Mouse (Mus musculus) bone marrow macrophage, adult 2 months (primary cell): ENCODE data around the gene Slc6a12. TPM values are rescaled to one million over a fixed set of nuclear protein-coding genes. Genes with fewer than 3 reads are reported as not detected.

ENCODE experiments used
- H3K27ac ChIP-seq: 2 replicates; pipeline ENCODE4 v1.5.1; 2012; ENCODE audit warnings: low read depth, low read length; ENCODE audit not compliant: insufficient read depth
- H3K4me1 ChIP-seq: 2 replicates; pipeline ENCODE4 v1.6.1; 2012; ENCODE audit warnings: low read length; ENCODE audit not compliant: control insufficient read depth, insufficient read depth
- H3K4me3 ChIP-seq: 2 replicates; pipeline ENCODE4 v1.5.1; 2012; ENCODE audit warnings: mild to moderate bottlenecking, low read length, moderate library complexity; ENCODE audit not compliant: insufficient read depth
- CTCF ChIP-seq: IDR thresholded peaks from 2 replicates; pipeline ENCODE4 v1.5.1; 2012; ENCODE audit warnings: low read depth, mild to moderate bottlenecking, low read length, moderate library complexity
- POLR2A ChIP-seq: IDR thresholded peaks from 2 replicates; pipeline ENCODE4 v1.6.1; 2012; ENCODE audit warnings: mild to moderate bottlenecking, low read depth, low read length, borderline replicate concordance
- polyA plus RNA-seq: library from polyadenylated mRNA; stranded (reverse); fragments of >200 nt; gene quantifications from 2 replicates; pipeline ENCODE4 v1.2.4, GENCODE M21; 2012; ENCODE audit not compliant: missing spikeins, insufficient read depth, insufficient read length

Gene Slc6a12
- polyA plus RNA-seq, 1 experiment: 25.7 TPM

DNA sequence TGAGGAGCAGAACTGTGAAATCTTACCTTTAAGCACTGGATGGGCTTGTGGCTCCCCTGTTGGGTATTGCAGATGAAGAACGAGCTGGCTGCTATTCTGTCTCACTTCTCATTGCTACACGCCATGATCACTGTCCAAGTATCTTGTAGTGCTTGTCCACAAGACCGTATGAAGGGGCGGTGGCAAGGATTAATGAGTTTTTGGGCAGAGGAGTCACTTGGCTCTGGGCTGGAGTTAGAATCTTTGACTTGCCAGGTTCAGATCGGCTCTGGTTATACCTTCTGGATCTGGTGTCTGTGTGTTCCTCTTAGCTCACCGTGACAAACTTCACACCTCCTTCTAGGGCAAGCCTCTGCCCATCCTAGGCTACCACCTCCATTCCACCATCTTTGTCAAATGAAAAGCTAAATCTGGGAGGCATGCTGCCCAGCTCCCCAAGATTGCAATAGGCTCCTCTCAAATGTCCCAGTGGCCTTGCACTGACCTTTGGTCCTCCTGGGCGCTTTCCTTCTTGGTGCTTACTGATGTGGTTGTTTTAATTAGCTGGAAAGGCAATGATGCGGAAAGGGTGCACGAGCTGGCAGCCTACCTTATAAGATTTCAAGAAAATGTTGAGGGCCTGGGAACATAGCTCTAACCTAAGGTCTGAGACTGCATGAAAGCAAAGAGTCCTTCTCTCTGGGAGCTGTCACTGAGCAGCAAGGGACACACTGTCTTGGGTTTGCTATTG is 20.3 kb upstream of the Slc6a12 start:
- Histone ChIP-seq H3K4me1 (no peaks in the 10 kb centered on the region), H3K4me3 (no peak overlapping the region), H3K27ac (no peak overlapping the region)
- TF ChIP-seq POLR2A (no peak), CTCF (no peak)

DNA sequence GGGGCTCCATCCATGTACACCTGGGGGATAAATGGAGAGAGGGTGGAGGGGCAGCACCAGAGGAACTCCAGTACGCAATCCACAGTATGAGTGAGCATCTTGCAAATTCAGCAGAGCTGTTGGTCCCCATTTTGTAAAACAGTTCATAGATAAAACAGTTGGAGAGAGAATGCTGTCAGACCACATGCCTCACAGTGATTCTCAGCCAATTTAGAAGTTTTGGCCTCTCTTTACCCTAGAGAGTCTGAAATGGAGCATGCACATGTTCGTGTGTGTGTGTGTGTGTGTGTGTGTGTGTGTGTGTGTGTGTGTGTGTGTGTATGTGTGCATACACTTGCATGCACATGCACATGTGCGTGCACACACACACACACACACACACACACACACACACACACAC is 17.6 kb upstream of the Slc6a12 start:
- no peak overlapping the region for H3K27ac ChIP-seq
- H3K4me3 ChIP-seq: no peak overlapping the region
- TF ChIP-seq POLR2A (no peak), CTCF (no peak)
- H3K4me1 ChIP-seq: no peaks in the 10 kb centered on the region

DNA sequence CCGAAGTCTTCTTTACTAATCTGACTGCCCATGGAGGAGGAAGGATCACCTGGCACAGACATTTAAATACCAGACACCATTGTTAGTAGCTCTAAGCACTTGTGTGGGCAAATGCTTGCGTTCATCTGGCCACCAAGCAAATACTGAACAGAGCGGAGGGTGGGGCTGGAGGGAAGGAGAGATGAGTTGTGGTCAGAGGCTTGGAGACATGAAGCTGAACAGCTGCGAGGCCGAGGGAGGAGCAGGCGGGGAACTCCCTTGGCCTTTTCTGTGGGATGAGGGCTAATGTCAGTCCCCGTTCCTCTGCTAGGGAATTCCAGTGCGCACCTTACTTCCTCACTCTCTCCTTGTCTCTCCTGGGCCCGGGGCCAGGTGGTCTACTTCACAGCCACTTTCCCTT is 17.1 kb upstream of the Slc6a12 start:
- H3K4me1 ChIP-seq: no peaks in the 10 kb centered on the region
- no peak overlapping the region for H3K27ac ChIP-seq
- no peak overlapping the region for H3K4me3 ChIP-seq
- no peak for TF ChIP-seq POLR2A
- TF ChIP-seq CTCF: no peak

DNA sequence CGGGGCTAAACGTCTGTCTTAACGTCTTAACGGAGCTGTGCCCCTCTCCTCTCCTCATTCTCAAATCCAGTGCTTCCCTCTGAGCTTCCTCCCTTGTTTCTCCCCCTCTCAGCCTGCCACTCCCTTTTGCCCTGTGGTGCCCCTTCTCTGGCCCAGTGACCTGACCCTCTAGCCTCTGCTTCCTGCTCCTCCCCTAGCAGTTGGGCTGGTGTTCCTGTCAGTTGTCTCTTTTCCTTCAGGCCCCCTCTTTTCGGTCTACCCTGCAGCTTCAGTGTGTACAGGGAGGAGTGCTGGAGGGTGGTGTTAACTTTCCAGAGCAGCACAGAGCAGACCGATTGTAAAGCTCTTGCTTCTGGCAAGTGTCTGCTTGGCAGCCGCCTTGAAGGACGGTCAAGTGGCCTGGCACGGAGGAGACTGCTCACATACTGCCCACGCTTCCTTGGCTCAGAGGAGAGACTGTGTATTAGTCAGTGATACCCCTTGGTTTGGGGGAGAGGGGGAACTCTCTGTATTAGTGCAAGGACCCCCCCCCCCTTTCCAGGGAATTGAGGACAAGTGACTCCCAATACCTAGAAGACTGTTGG is 16.3 kb upstream of the Slc6a12 start:
- Histone ChIP-seq H3K4me1 (no peaks in the 10 kb centered on the region), H3K27ac (no peak overlapping the region), H3K4me3 (no peak overlapping the region)
- no peak for TF ChIP-seq CTCF
- TF ChIP-seq POLR2A: no peak

DNA sequence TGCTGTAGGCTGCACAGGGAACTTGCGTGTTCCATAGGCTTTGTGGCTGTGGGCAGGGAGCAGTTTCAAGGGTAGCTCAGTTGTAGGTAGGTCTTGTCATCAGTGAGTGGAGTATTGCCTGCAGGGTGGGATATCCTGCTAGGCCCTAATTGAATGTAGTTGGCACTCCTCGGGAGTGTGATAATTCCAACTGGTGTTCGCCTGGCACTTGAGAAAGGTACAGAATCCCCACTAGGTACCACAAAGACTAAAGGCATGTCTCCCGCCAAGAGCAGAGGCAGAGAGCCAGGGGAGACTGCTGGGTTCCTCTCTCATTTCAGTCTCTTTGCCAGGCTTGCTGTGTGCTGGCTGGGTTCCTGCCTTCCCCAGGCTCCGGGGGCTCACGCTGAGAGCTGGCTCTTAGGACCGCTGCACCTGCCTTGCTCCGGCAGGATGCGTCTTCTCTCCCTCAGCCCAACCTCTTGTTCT is 14.4 kb upstream of the Slc6a12 start:
- no peak overlapping the region for H3K4me3 ChIP-seq
- TF ChIP-seq POLR2A: no peak
- no peak for TF ChIP-seq CTCF
- H3K27ac ChIP-seq: no peak overlapping the region
- H3K4me1 ChIP-seq: no peaks in the 10 kb centered on the region

DNA sequence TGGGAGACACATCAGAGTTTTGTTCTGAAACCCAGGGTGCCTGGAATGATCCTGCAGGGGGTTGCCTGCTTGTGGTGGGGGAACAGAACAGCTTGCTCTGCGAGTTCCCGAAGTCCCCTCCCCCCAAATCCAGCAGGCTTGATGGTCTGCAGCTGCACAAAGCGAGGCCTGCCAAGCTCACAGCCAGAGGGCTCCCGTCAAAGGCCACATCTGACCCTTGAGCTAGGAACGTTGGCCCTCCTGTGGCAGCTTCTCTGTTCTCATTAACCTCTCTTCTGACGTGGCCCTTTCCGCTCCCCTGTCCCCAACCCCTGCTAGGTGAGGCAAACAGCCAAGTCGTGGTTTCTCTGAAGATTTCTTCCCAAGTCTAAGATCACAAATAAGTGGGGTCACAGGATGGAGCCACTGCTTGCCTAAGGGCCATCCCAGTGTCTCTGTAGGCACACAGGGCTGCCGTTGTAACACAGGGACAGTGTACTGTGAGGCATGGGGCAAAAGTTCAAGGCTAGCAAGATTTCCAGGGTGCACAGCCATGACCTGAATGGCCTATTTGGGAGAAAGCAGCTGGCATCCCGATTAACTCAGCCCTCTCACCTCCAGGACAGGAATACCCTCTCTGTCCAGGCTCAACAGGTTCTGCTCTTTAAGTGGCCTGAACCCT is 12.9 kb upstream of the Slc6a12 start:
- TF ChIP-seq CTCF (no peak), POLR2A (no peak)
- no peak overlapping the region for H3K4me3 ChIP-seq
- no peaks in the 10 kb centered on the region for H3K4me1 ChIP-seq
- no peak overlapping the region for H3K27ac ChIP-seq

DNA sequence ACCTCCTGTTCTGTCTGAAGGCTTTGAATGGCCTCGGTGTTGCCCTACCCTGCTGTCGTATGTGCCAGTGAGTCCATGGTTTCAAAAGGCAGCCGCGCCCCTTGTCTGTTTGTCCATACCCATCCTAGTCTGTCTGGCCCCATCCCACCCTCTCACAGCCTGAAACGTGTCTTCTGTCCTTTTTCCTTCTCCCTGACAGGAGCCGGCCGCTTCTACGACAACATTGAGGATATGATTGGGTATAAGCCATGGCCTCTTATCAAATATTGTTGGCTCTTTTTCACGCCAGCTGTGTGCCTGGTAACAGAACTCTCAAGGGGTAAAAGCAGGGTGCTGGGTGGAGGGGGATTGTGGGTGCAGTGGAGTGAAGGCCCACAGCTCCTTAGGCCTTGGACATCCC is 7.0 kb upstream of the Slc6a12 start:
- Histone ChIP-seq H3K27ac (no peak overlapping the region), H3K4me3 (no peak overlapping the region), H3K4me1 (peaks cover 34% of the 10 kb centered on the region)
- TF ChIP-seq CTCF (no peak), POLR2A (no peak)

DNA sequence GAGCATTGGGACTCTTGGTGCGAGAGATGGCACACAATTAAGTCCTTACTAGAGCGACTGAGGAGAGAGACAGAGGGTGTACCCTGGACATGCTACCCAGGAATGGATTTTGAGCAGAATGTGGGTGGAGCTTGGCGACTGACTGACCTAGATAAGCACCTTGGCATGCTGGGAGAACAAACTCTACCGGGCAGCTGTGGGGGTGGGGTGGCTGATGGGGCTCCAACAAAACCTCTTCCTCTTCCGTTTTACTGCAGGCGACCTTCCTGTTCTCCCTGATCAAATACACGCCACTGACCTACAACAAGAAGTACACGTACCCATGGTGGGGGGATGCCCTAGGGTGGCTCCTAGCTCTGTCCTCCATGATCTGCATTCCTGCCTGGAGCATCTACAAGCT is 6.3 kb upstream of the Slc6a12 start:
- no peak overlapping the region for H3K27ac ChIP-seq
- TF ChIP-seq CTCF: no peak
- no peak for TF ChIP-seq POLR2A
- H3K4me3 ChIP-seq: peak overlapping the region; percentile 42
- H3K4me1 ChIP-seq: peaks cover 41% of the 10 kb centered on the region

DNA sequence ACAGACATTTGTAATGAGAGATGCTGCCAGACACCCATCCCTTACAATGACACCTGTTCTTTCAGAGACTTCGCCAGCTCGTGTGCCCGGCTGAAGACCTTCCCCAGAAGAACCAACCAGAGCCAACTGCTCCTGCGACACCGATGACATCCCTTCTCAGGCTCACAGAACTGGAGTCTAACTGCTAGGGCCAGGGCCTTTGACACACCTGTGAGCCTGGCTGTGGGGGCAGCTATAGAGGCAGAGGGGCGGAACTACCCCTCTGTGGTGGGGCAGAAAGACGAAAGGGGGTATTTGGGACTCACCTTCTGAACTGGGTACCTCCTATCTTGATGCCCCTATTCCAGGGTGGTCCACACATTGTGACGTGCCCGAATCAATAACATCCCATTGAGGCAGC is 5.6 kb upstream of the Slc6a12 start:
- TF ChIP-seq CTCF: no peak
- no peak for TF ChIP-seq POLR2A
- Histone ChIP-seq H3K27ac (no peak overlapping the region), H3K4me3 (peak overlapping the region; percentile 9; the same call in 1 of the 2 replicates), H3K4me1 (peaks cover 45% of the 10 kb centered on the region)
